Mouse (Mus musculus): Measurements from ENCODE around the gene Il10rb. TPM values are rescaled to one million over a fixed set of nuclear protein-coding genes. Genes with fewer than 3 reads are reported as not detected.

Gene Il10rb
- total and polyA plus RNA-seq, 3 experiments: 98.2 to 136 (median 122) TPM

DNA sequence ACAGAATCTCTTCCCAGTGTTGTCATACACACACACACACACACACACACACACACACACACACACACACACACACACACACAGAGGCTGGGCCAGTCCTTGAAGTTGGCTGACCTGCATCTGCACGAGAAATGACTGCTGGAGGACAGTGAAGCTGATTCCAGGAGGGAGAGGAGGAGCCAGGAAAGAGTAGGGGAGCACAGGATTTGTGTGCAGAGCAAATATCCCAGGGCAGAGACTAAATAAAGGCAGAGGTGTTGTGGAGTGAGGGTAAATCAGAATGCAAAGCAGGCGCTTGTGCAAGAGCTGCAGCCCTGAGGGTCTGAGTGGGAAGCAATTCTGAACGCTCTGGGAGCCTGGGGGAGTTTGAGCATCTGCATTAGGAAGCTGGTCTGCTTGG lies 45.8 kb upstream of the Il10rb start:
- Histone ChIP-seq H3K4me1 (ENCODE audit: control insufficient read depth, insufficient read depth, low read length) (peaks cover 8% of the 10 kb centered on the region), H3K79me2 (replicated peaks; ENCODE audit: control insufficient read depth, insufficient read depth, low read length) (no peaks in the 10 kb centered on the region), H3K36me3 (ENCODE audit: control insufficient read depth, insufficient read depth, low read length) (no peaks in the 10 kb centered on the region; the same call in 1 of the 2 replicates), H3K9ac (ENCODE audit: low read depth, low read length) (no peak overlapping the region), H3K4me3 (no peak overlapping the region), H3K27ac (no peak overlapping the region), H3K27me3 (ENCODE audit: control insufficient read depth, insufficient read depth, low read length) (no peaks in the 10 kb centered on the region)
- intact Hi-C loops (cut with DNase I): loop anchor here (10.0 kb wide), 1 partner anchor 285 kb away; the partner anchor contains the start of genes Gart and Son
- DNase-seq: peak in 1 of 2 experiments; percentile 19
- 63% methylated on average over 3 of the region's 3 CpGs for WGBS
- TF ChIP-seq POLR2A (IDR thresholded peaks at IDR 0.05; ENCODE audit: insufficient read depth, low read depth, low read length) (no peak), EP300 (IDR thresholded peaks at IDR 0.05; ENCODE audit: insufficient read depth, low read depth, low read length) (no peak), CTCF (IDR thresholded peaks at IDR 0.05) (no peak)

DNA sequence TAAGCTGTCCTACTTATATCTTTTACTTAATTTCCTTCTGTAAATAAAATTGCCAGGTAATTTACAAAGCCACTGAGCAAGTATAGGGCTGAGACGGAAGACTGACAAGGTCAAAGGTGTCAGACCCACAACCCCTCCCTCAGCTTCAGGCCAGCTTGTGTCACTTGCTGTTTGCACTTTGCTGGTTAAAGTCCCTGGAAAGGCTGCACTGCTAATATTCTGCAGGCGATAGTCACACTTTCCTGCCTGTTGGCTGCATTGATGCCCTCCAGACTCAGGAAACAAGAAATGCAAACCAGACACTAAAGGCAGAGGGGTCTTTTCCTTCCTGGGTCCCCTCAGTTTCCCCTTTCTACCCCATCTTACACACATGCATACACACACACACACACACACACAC lies 44.0 kb upstream of the Il10rb start:
- Histone ChIP-seq H3K27me3 (ENCODE audit: control insufficient read depth, insufficient read depth, low read length) (no peaks in the 10 kb centered on the region), H3K9ac (ENCODE audit: low read depth, low read length) (no peak overlapping the region), H3K4me1 (ENCODE audit: control insufficient read depth, insufficient read depth, low read length) (peaks cover 9% of the 10 kb centered on the region), H3K79me2 (replicated peaks; ENCODE audit: control insufficient read depth, insufficient read depth, low read length) (no peaks in the 10 kb centered on the region), H3K27ac (no peak overlapping the region; the same call in 1 of the 2 replicates), H3K4me3 (no peak overlapping the region), H3K36me3 (ENCODE audit: control insufficient read depth, insufficient read depth, low read length) (no peaks in the 10 kb centered on the region; the same call in 1 of the 2 replicates)
- TF ChIP-seq EP300 (IDR thresholded peaks at IDR 0.05; ENCODE audit: insufficient read depth, low read depth, low read length) (no peak), CTCF (IDR thresholded peaks at IDR 0.05) (no peak)
- no peak for DNase-seq
- intact Hi-C loops (cut with DNase I): loop anchor here (2.0 to 10.0 kb wide), 3 partner anchors 45 to 283 kb away; partner anchors contain the start of genes Gart, Ifnar1, Il10rb and Son
- WGBS: 62% methylated on average over 2 of the region's 2 CpGs

DNA sequence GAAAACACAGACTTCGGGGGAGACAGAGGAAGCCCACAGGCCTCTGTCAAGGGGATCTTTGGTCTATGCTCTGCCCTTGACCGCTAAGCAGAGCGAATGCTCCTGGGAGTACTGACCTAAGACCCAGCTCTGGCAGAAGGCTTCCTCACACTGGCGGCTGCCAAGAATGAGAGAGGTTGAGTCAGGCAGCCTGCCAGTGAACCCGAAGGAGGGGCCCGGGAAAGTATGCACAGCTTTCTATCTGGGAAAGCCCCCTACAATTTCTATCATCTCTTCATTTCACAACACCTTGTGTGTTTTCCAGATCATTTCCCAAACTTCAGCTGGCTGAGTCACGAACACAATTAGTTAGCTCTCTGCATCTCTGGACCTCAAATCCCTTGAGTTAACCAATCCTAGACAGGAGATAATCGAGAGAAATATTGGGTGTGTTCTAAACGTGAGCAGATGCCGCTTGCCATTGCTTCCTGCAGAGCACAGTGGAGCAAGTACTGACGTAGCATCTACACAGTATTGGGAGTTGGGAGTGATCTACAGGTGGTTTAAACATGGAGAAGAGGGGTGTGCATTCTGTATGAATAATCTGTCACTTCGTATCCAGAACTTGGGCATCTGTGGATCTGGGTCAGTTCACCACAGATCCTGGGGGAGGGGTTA lies 43.2 kb upstream of the Il10rb start:
- H3K79me2 ChIP-seq (replicated peaks; ENCODE audit: control insufficient read depth, insufficient read depth, low read length): no peaks in the 10 kb centered on the region
- H3K27ac ChIP-seq: peak overlapping the region; percentile 89
- DNase-seq: peak; percentile 83 to 86
- peaks cover 9% of the 10 kb centered on the region for H3K4me1 ChIP-seq (ENCODE audit: control insufficient read depth, insufficient read depth, low read length)
- TF ChIP-seq POLR2A (IDR thresholded peaks at IDR 0.05; ENCODE audit: insufficient read depth, low read depth, low read length) (no peak), EP300 (IDR thresholded peaks at IDR 0.05; ENCODE audit: insufficient read depth, low read depth, low read length) (no peak), CTCF (IDR thresholded peaks at IDR 0.05) (no peak)
- intact Hi-C loops (cut with DNase I): loop anchor here (1.0 to 10.0 kb wide), 4 partner anchors 23 to 282 kb away; partner anchors contain the start of genes Gart, Ifnar1, Il10rb and Son
- no peaks in the 10 kb centered on the region for H3K27me3 ChIP-seq (ENCODE audit: control insufficient read depth, insufficient read depth, low read length)
- peak overlapping the region; percentile 28 for H3K9ac ChIP-seq (ENCODE audit: low read depth, low read length)
- peak overlapping the region; percentile 9; the same call in 1 of the 2 replicates for H3K4me3 ChIP-seq
- 25% methylated on average over 12 of the region's 12 CpGs for WGBS
- no peaks in the 10 kb centered on the region; the same call in 1 of the 2 replicates for H3K36me3 ChIP-seq (ENCODE audit: control insufficient read depth, insufficient read depth, low read length)

GRCm38 (mm10) chr16:91363483-91363882 lies 42.5 kb upstream of the Il10rb start:
- no peak overlapping the region; the same call in 1 of the 2 replicates for H3K9ac ChIP-seq (ENCODE audit: low read depth, low read length)
- intact Hi-C loops (cut with DNase I): loop anchor here (1.0 to 10.0 kb wide), 4 partner anchors 22 to 281 kb away; partner anchors contain the start of genes Gart, Ifnar1, Il10rb and Son
- H3K4me3 ChIP-seq: peak overlapping the region; percentile 9; the same call in 1 of the 2 replicates
- H3K27ac ChIP-seq: peak overlapping the region; percentile 89
- peaks cover 9% of the 10 kb centered on the region for H3K4me1 ChIP-seq (ENCODE audit: control insufficient read depth, insufficient read depth, low read length)
- peak; percentile 52 to 75 for DNase-seq
- 0 out of 2 replicates have a peak, but pooled peaks have one; percentile 29 for TF ChIP-seq POLR2A (IDR thresholded peaks at IDR 0.05; ENCODE audit: insufficient read depth, low read depth, low read length)
- TF ChIP-seq EP300 (IDR thresholded peaks at IDR 0.05; ENCODE audit: insufficient read depth, low read depth, low read length): peak; percentile 77
- no peak for TF ChIP-seq CTCF (IDR thresholded peaks at IDR 0.05)
- H3K36me3 ChIP-seq (ENCODE audit: control insufficient read depth, insufficient read depth, low read length): no peaks in the 10 kb centered on the region; the same call in 1 of the 2 replicates
- no peaks in the 10 kb centered on the region for H3K79me2 ChIP-seq (replicated peaks; ENCODE audit: control insufficient read depth, insufficient read depth, low read length)
- WGBS: 19% methylated on average over 3 of the region's 3 CpGs
- H3K27me3 ChIP-seq (ENCODE audit: control insufficient read depth, insufficient read depth, low read length): no peaks in the 10 kb centered on the region

DNA sequence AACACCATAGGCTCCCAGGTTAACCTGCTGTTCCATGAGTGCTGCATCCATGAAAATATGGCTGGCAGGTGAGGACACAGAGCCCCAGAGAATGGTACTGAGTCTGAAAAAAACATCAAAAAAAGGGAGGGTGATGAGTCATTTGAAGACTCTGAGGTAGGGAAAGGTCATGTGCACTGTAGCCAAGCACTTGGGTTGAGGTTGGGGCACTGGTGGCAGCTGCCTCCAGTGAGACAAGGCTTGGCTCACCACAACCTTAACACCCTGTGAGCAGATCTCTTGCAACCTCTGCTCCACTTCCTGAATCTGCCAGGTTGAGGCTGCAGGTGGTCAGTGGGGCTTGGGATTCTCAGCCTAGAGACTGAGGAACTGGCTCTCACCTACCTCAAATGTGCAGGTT lies 39.4 kb upstream of the Il10rb start:
- no peak overlapping the region for H3K27ac ChIP-seq
- H3K9ac ChIP-seq (ENCODE audit: low read depth, low read length): no peak overlapping the region
- H3K4me1 ChIP-seq (ENCODE audit: control insufficient read depth, insufficient read depth, low read length): peaks cover 9% of the 10 kb centered on the region
- H3K36me3 ChIP-seq (ENCODE audit: control insufficient read depth, insufficient read depth, low read length): no peaks in the 10 kb centered on the region; the same call in 1 of the 2 replicates
- intact Hi-C loops (cut with DNase I): loop anchor here (10.0 kb wide), 1 partner anchor 278 kb away; the partner anchor contains the start of genes Gart and Son
- peak in 1 of 2 experiments; percentile 16 for DNase-seq
- H3K27me3 ChIP-seq (ENCODE audit: control insufficient read depth, insufficient read depth, low read length): no peaks in the 10 kb centered on the region
- no peaks in the 10 kb centered on the region; the same call in 1 of the 2 replicates for H3K79me2 ChIP-seq (replicated peaks; ENCODE audit: control insufficient read depth, insufficient read depth, low read length)
- H3K4me3 ChIP-seq: no peak overlapping the region
- TF ChIP-seq EP300 (IDR thresholded peaks at IDR 0.05; ENCODE audit: insufficient read depth, low read depth, low read length): no peak
- TF ChIP-seq CTCF (IDR thresholded peaks at IDR 0.05): no peak
- TF ChIP-seq POLR2A (IDR thresholded peaks at IDR 0.05; ENCODE audit: insufficient read depth, low read depth, low read length): no peak

DNA sequence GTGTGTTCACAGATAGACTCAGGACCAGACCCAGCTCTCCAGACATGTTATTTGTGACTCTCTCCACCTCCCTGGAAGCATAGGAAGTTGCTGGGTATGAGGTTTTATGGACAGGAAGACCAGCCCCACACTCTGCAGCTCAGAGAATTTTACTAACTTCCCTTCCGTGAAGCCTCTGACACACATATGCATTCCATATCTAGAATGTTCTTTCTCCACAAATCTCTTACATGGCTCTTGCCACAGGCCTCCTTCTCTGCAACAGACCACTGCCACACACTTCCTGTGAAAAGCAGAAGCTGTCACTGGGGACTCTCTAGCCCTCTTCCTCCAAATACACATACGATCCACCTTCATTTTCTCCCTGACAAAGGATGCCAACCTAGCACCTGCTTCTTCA lies 38.9 kb upstream of the Il10rb start:
- no peaks in the 10 kb centered on the region for H3K27me3 ChIP-seq (ENCODE audit: control insufficient read depth, insufficient read depth, low read length)
- no peaks in the 10 kb centered on the region; the same call in 1 of the 2 replicates for H3K79me2 ChIP-seq (replicated peaks; ENCODE audit: control insufficient read depth, insufficient read depth, low read length)
- TF ChIP-seq POLR2A (IDR thresholded peaks at IDR 0.05; ENCODE audit: insufficient read depth, low read depth, low read length) (no peak), EP300 (IDR thresholded peaks at IDR 0.05; ENCODE audit: insufficient read depth, low read depth, low read length) (no peak), CTCF (IDR thresholded peaks at IDR 0.05) (no peak)
- no peak overlapping the region for H3K9ac ChIP-seq (ENCODE audit: low read depth, low read length)
- no peak for DNase-seq
- no peaks in the 10 kb centered on the region; the same call in 1 of the 2 replicates for H3K36me3 ChIP-seq (ENCODE audit: control insufficient read depth, insufficient read depth, low read length)
- H3K27ac ChIP-seq: no peak overlapping the region
- intact Hi-C loops (cut with DNase I): loop anchor here (10.0 kb wide), 1 partner anchor 278 kb away; the partner anchor contains the start of genes Gart and Son
- H3K4me1 ChIP-seq (ENCODE audit: control insufficient read depth, insufficient read depth, low read length): peaks cover 8% of the 10 kb centered on the region
- WGBS: 63% methylated on average over 2 of the region's 2 CpGs
- no peak overlapping the region for H3K4me3 ChIP-seq
